Mouse (Mus musculus): ENCODE results near the gene Gbf1. TPM values are rescaled to one million over a fixed set of nuclear protein-coding genes. Genes with fewer than 3 reads are reported as not detected.
"Not testable (repeated sequence)": the region's sequence is repeated elsewhere in the genome, so short reads cannot be mapped to it uniquely, and the experiment has no call there.

The Gbf1 gene
- polyA plus RNA-seq, 1 experiment from 2014 or later: 32.9 TPM

- DNase-seq (ENCODE audit: low spot score) (no peak), ATAC-seq (replicated peaks; ENCODE audit: low FRiP score, low read depth) (no peak)
- H3K9me3 ChIP-seq (replicated peaks; ENCODE audit: low read length): no peaks in the 10 kb centered on the region
- no peak for TF ChIP-seq CTCF (IDR thresholded peaks at IDR 0.05; ENCODE audit: low read depth)
- H3K4me1 ChIP-seq (replicated peaks; ENCODE audit: insufficient read depth, low read length): no peaks in the 10 kb centered on the region
- H3K4me2 ChIP-seq (ENCODE audit: low read length): no peak overlapping the region
- no peaks in the 10 kb centered on the region for H3K27me3 ChIP-seq (ENCODE audit: insufficient read depth, low read length)
- WGBS: 67% methylated on average over 5 of the region's 5 CpGs
- H3K27ac ChIP-seq: no peak overlapping the region
- no peak overlapping the region for H3K4me3 ChIP-seq (replicated peaks; ENCODE audit: low read depth, low read length)
- no peaks in the 10 kb centered on the region for H3K36me3 ChIP-seq (ENCODE audit: insufficient read depth, low read length)
- H3K9ac ChIP-seq (ENCODE audit: low read depth, low read length): no peak overlapping the region
Measured at GRCm38 (mm10) chr19:46214541-46214940, 62.2 kb downstream of the Gbf1 start.

- 27% methylated on average over 3 of the region's 3 CpGs for WGBS
- Histone ChIP-seq H3K9ac (ENCODE audit: low read depth, low read length) (no peak overlapping the region), H3K36me3 (ENCODE audit: insufficient read depth, low read length) (no peaks in the 10 kb centered on the region), H3K9me3 (replicated peaks; ENCODE audit: low read length) (no peaks in the 10 kb centered on the region), H3K27ac (no peak overlapping the region), H3K4me2 (ENCODE audit: low read length) (no peak overlapping the region), H3K4me1 (replicated peaks; ENCODE audit: insufficient read depth, low read length) (no peaks in the 10 kb centered on the region), H3K4me3 (replicated peaks; ENCODE audit: low read depth, low read length) (no peak overlapping the region), H3K27me3 (ENCODE audit: insufficient read depth, low read length) (no peaks in the 10 kb centered on the region)
- ATAC-seq (replicated peaks; ENCODE audit: low FRiP score, low read depth) (no peak), DNase-seq (ENCODE audit: low spot score) (peak; percentile 53)
- TF ChIP-seq CTCF (IDR thresholded peaks at IDR 0.05; ENCODE audit: low read depth): no peak
Measured at GRCm38 (mm10) chr19:46215401-46215800, 63.1 kb downstream of the Gbf1 start.

GRCm38 (mm10) chr19:46216716-46217115 is 64.4 kb downstream of the Gbf1 start:
- no peaks in the 10 kb centered on the region for H3K4me1 ChIP-seq (replicated peaks; ENCODE audit: insufficient read depth, low read length)
- ATAC-seq (replicated peaks; ENCODE audit: low FRiP score, low read depth): no peak
- no peak overlapping the region for H3K4me2 ChIP-seq (ENCODE audit: low read length)
- no peaks in the 10 kb centered on the region for H3K9me3 ChIP-seq (replicated peaks; ENCODE audit: low read length)
- no peaks in the 10 kb centered on the region for H3K27me3 ChIP-seq (ENCODE audit: insufficient read depth, low read length)
- H3K4me3 ChIP-seq (replicated peaks; ENCODE audit: low read depth, low read length): no peak overlapping the region
- TF ChIP-seq CTCF (IDR thresholded peaks at IDR 0.05; ENCODE audit: low read depth): no peak
- no peaks in the 10 kb centered on the region for H3K36me3 ChIP-seq (ENCODE audit: insufficient read depth, low read length)
- peak; percentile 36 for DNase-seq (ENCODE audit: low spot score)
- WGBS: 24% methylated on average over 1 of the region's 1 CpGs
- no peak overlapping the region for H3K9ac ChIP-seq (ENCODE audit: low read depth, low read length)
- H3K27ac ChIP-seq: no peak overlapping the region

GRCm38 (mm10) chr19:46217347-46217746 is 65.0 kb downstream of the Gbf1 start:
- H3K9me3 ChIP-seq (replicated peaks; ENCODE audit: low read length); DNase-seq (ENCODE audit: low spot score); H3K27me3 ChIP-seq (ENCODE audit: insufficient read depth, low read length); H3K4me2 ChIP-seq (ENCODE audit: low read length); H3K9ac ChIP-seq (ENCODE audit: low read depth, low read length); ATAC-seq (replicated peaks; ENCODE audit: low FRiP score, low read depth); H3K4me3 ChIP-seq (replicated peaks; ENCODE audit: low read depth, low read length); H3K36me3 ChIP-seq (ENCODE audit: insufficient read depth, low read length); H3K4me1 ChIP-seq (replicated peaks; ENCODE audit: insufficient read depth, low read length); H3K27ac ChIP-seq: not testable (repeated sequence)
- 0 out of 2 replicates have a peak, but pooled peaks have one; percentile 16 for TF ChIP-seq CTCF (IDR thresholded peaks at IDR 0.05; ENCODE audit: low read depth)

GRCm38 (mm10) chr19:46220116-46220515 is 67.8 kb downstream of the Gbf1 start:
- Histone ChIP-seq H3K27ac (no peak overlapping the region), H3K4me1 (replicated peaks; ENCODE audit: insufficient read depth, low read length) (0 out of 2 replicates have a peak, but pooled peaks cover 3% of the 10 kb centered on the region), H3K9ac (ENCODE audit: low read depth, low read length) (no peak overlapping the region), H3K9me3 (replicated peaks; ENCODE audit: low read length) (no peaks in the 10 kb centered on the region), H3K27me3 (ENCODE audit: insufficient read depth, low read length) (no peaks in the 10 kb centered on the region), H3K36me3 (ENCODE audit: insufficient read depth, low read length) (no peaks in the 10 kb centered on the region), H3K4me2 (ENCODE audit: low read length) (no peak overlapping the region), H3K4me3 (replicated peaks; ENCODE audit: low read depth, low read length) (no peak overlapping the region)
- ATAC-seq (replicated peaks; ENCODE audit: low FRiP score, low read depth) (no peak), DNase-seq (ENCODE audit: low spot score) (no peak)
- TF ChIP-seq CTCF (IDR thresholded peaks at IDR 0.05; ENCODE audit: low read depth): no peak
- WGBS: 85% methylated on average over 5 of the region's 5 CpGs

- H3K4me2 ChIP-seq (ENCODE audit: low read length): no peak overlapping the region
- H3K9me3 ChIP-seq (replicated peaks; ENCODE audit: low read length): no peaks in the 10 kb centered on the region
- H3K4me3 ChIP-seq (replicated peaks; ENCODE audit: low read depth, low read length): no peak overlapping the region
- no peak overlapping the region for H3K9ac ChIP-seq (ENCODE audit: low read depth, low read length)
- no peaks in the 10 kb centered on the region for H3K36me3 ChIP-seq (ENCODE audit: insufficient read depth, low read length)
- no peak for TF ChIP-seq CTCF (IDR thresholded peaks at IDR 0.05; ENCODE audit: low read depth)
- 74% methylated on average over 4 of the region's 4 CpGs for WGBS
- DNase-seq (ENCODE audit: low spot score) (no peak), ATAC-seq (replicated peaks; ENCODE audit: low FRiP score, low read depth) (no peak)
- no peak overlapping the region for H3K27ac ChIP-seq
- H3K4me1 ChIP-seq (replicated peaks; ENCODE audit: insufficient read depth, low read length): 0 out of 2 replicates have a peak, but pooled peaks cover 3% of the 10 kb centered on the region
- H3K27me3 ChIP-seq (ENCODE audit: insufficient read depth, low read length): no peaks in the 10 kb centered on the region
Measured at GRCm38 (mm10) chr19:46223118-46223517, 70.8 kb downstream of the Gbf1 start.

- 0 out of 2 replicates have a peak, but pooled peaks cover 3% of the 10 kb centered on the region for H3K4me1 ChIP-seq (replicated peaks; ENCODE audit: insufficient read depth, low read length)
- no peaks in the 10 kb centered on the region for H3K36me3 ChIP-seq (ENCODE audit: insufficient read depth, low read length)
- TF ChIP-seq CTCF (IDR thresholded peaks at IDR 0.05; ENCODE audit: low read depth): no peak
- no peak overlapping the region for H3K4me3 ChIP-seq (replicated peaks; ENCODE audit: low read depth, low read length)
- DNase-seq (ENCODE audit: low spot score): peak; percentile 81
- WGBS: 66% methylated on average over 2 of the region's 2 CpGs
- H3K9ac ChIP-seq (ENCODE audit: low read depth, low read length): no peak overlapping the region
- H3K27me3 ChIP-seq (ENCODE audit: insufficient read depth, low read length): no peaks in the 10 kb centered on the region
- no peak overlapping the region for H3K4me2 ChIP-seq (ENCODE audit: low read length)
- no peak overlapping the region for H3K27ac ChIP-seq
- no peaks in the 10 kb centered on the region for H3K9me3 ChIP-seq (replicated peaks; ENCODE audit: low read length)
- ATAC-seq (replicated peaks; ENCODE audit: low FRiP score, low read depth): no peak
Measured at GRCm38 (mm10) chr19:46224882-46225281, 72.6 kb downstream of the Gbf1 start.

All from kidney, postnatal 0 days (tissue).